Mouse (Mus musculus) midbrain, embryonic 10.5 days (tissue): ENCODE data around the gene Tenm2. TPM values are rescaled to one million over a fixed set of nuclear protein-coding genes. Genes with fewer than 3 reads are reported as not detected.
A peak's percentile ranks its signal among the peaks of the same experiment; 100 is the strongest.

Experiments used
- DNase-seq: peaks from one replicate; pipeline ENCODE4 v3.0.0-alpha.2; 2017; ENCODE audit warnings: low spot score
- H3K27ac ChIP-seq: fragments of 300-500 bp; sonication (generic); replicated peaks from 2 replicates; pipeline ENCODE4 v1.5.1; 2016; ENCODE audit warnings: mild to moderate bottlenecking
- H3K27me3 ChIP-seq: fragments of 300-500 bp; sonication (generic); 2 replicates; pipeline ENCODE4 v1.6.1; 2016; ENCODE audit warnings: low read depth, mild to moderate bottlenecking; ENCODE audit not compliant: poor library complexity, severe bottlenecking
- H3K36me3 ChIP-seq: fragments of 300-500 bp; sonication (generic); 2 replicates; pipeline ENCODE4 v1.6.1; 2016; ENCODE audit warnings: mild to moderate bottlenecking, moderate library complexity
- H3K4me1 ChIP-seq: fragments of 300-500 bp; sonication (generic); 2 replicates; pipeline ENCODE4 v1.6.1; 2016
- H3K4me3 ChIP-seq: fragments of 300-500 bp; sonication (generic); 2 replicates; pipeline ENCODE4 v1.5.1; 2016; ENCODE audit warnings: mild to moderate bottlenecking, moderate library complexity
- H3K9me3 ChIP-seq: fragments of 300-500 bp; sonication (generic); replicated peaks from 2 replicates; pipeline ENCODE4 v1.6.1; 2016; ENCODE audit warnings: mild to moderate bottlenecking
- WGBS: fragments of 180-500 bp; shearing (Covaris S2); methylation state at CpG from one replicate; pipeline ENCODE4 v1.1.7; 2016; 5-methylcytosine and 5-hydroxymethylcytosine counted together
- polyA plus RNA-seq: library from polyadenylated mRNA; unstranded; fragments of >200 nt; fragmentation: Nextera tagmentation; extraction: Ambion mirVana; gene quantifications from 2 replicates; pipeline ENCODE4 v1.2.1, GENCODE M21; 2016

Tenm2 gene
- polyA plus RNA-seq, 1 experiment from 2014 or later = 4.2 TPM

DNA sequence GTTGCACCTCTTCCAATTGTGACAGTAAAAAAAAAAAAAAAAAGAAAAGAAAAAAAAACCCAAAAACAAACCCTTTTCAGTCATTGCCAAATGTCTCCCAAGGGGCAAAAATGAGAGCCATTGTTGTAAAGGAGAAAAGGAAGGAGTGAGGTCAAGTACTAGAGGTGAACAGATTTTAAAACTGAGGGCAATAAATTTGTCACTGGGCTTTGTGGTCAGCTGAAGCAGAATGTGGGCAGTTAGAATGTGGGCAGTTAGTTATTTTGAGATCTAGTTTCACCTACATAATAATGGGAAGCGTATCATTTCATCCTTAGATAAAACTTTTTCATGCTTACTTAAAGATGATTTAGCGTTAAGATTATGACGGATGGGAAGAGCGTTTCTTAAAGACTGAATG is 1016.2 kb downstream of the Tenm2 start:
- no peak for DNase-seq
- 86% methylated on average over 4 of the region's 4 CpGs for WGBS
- Histone ChIP-seq H3K27me3 (0 out of 2 replicates have a peak, but pooled peaks cover 16% of the 10 kb centered on the region), H3K4me1 (peaks cover 29% of the 10 kb centered on the region), H3K9me3 (no peaks in the 10 kb centered on the region), H3K4me3 (no peak overlapping the region), H3K36me3 (no peaks in the 10 kb centered on the region), H3K27ac (no peak overlapping the region)

GRCm38 (mm10) chr11:36214589-36214988 is 1021.2 kb downstream of the Tenm2 start:
- Histone ChIP-seq H3K36me3 (no peaks in the 10 kb centered on the region), H3K9me3 (no peaks in the 10 kb centered on the region), H3K27ac (no peak overlapping the region), H3K27me3 (no peaks in the 10 kb centered on the region), H3K4me3 (no peak overlapping the region), H3K4me1 (no peaks in the 10 kb centered on the region)
- WGBS = 89% methylated on average over 3 of the region's 3 CpGs
- no peak for DNase-seq

DNA sequence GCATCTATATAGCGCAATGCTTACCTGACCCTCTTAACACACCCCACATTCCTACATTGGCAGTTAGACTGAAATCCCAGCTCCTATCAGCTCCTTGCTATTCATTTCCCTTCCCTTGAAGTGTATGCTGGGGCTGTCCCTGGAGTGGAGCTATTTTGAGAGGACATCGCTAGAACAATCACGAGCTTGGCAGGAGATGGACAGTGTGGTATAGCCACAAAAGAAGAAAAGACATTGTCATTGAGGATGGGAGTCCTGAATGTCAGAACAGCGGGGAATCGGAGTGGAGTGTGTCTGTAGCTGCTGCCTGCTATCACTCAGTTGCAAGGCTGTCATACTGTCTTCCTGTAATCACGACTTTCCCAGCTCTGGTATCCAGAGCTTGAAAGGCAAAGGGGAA is 1031.4 kb downstream of the Tenm2 start:
- WGBS = 78% methylated on average over 6 of the region's 6 CpGs
- H3K27me3 ChIP-seq = no peaks in the 10 kb centered on the region
- H3K9me3 ChIP-seq = no peaks in the 10 kb centered on the region
- H3K4me3 ChIP-seq = no peak overlapping the region
- DNase-seq = peak; percentile 8
- no peak overlapping the region for H3K27ac ChIP-seq
- peaks cover 6% of the 10 kb centered on the region; the same call in 1 of the 2 replicates for H3K36me3 ChIP-seq
- H3K4me1 ChIP-seq = no peaks in the 10 kb centered on the region

- H3K27ac ChIP-seq = no peak overlapping the region
- DNase-seq = peak; percentile 4
- H3K36me3 ChIP-seq = peaks cover 6% of the 10 kb centered on the region; the same call in 1 of the 2 replicates
- H3K27me3 ChIP-seq = no peaks in the 10 kb centered on the region
- H3K4me3 ChIP-seq = no peak overlapping the region
- H3K9me3 ChIP-seq = no peaks in the 10 kb centered on the region
- WGBS = 84% methylated on average over 1 of the region's 1 CpGs
- H3K4me1 ChIP-seq = no peaks in the 10 kb centered on the region
These were observed 1031.9 kb downstream of the Tenm2 start for GRCm38 (mm10) chr11:36203896-36204295.

- H3K9me3 ChIP-seq = 0 out of 2 replicates have a peak, but pooled peaks cover 2% of the 10 kb centered on the region
- H3K36me3 ChIP-seq = no peaks in the 10 kb centered on the region
- no peak for DNase-seq
- H3K4me1 ChIP-seq = no peaks in the 10 kb centered on the region
- H3K27ac ChIP-seq = no peak overlapping the region
- no peak overlapping the region for H3K4me3 ChIP-seq
- 72% methylated on average over 2 of the region's 2 CpGs for WGBS
- H3K27me3 ChIP-seq = no peaks in the 10 kb centered on the region
These were observed 1041.4 kb downstream of the Tenm2 start for GRCm38 (mm10) chr11:36194348-36194747.

DNA sequence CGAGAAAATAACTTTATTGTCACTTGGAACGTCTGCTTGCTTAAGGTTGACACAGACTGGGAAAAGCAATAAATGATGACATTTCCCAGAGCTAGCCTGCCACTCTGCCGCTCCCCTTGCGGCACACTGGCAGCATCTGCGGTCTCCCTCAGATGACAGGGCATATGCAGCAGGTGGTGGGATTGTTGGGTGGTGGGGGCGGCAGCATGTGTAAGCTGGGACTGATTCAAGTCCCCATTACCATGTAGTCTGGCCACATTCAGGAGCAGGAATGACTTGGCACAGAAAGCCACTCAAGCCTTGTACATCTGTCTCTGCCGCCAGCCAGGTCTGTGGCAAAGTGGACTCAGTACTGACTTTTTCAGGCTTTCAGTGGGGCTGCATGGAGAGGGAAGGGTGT is 1059.7 kb downstream of the Tenm2 start:
- no peaks in the 10 kb centered on the region for H3K9me3 ChIP-seq
- H3K36me3 ChIP-seq = peaks cover 3% of the 10 kb centered on the region; the same call in 1 of the 2 replicates
- H3K27me3 ChIP-seq = 0 out of 2 replicates have a peak, but pooled peaks cover 3% of the 10 kb centered on the region
- no peak overlapping the region for H3K4me3 ChIP-seq
- DNase-seq = no peak
- H3K4me1 ChIP-seq = peaks cover 8% of the 10 kb centered on the region
- WGBS = 88% methylated on average over 7 of the region's 7 CpGs
- H3K27ac ChIP-seq = no peak overlapping the region

DNA sequence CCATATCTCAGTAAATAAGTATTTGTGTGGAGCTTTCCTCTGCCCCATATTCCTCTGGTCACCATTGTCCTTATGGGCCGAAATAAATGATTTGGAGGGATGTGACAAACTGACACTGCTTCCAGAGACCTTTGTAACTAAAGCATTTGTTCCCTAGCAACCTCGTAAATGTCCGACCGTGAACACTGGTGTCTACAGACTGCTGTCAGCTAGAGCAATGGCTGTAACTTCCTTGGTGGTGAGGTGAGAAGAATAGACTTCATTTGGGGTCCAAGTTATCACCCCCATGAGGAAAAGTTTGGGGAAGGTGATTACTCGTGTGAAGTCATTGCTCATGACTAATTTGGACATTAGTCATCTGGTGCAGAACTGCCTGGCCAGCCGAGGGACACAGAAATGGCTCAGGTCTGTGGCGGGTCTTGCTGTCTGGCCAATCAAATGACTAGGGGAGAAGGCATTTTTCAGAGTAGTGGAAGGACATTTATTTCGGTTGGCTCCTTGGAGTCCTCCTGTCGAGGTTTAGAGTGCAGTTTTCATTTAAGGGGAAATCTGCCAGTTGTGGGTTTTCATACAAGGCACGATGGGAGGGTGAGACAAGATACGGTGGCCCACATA is 1062.6 kb downstream of the Tenm2 start:
- H3K27ac ChIP-seq = no peak overlapping the region
- H3K36me3 ChIP-seq = peaks cover 7% of the 10 kb centered on the region
- WGBS = 83% methylated on average over 11 of the region's 11 CpGs
- peak; percentile 8 for DNase-seq
- H3K4me3 ChIP-seq = no peak overlapping the region
- 0 out of 2 replicates have a peak, but pooled peaks cover 3% of the 10 kb centered on the region for H3K27me3 ChIP-seq
- peaks cover 8% of the 10 kb centered on the region for H3K4me1 ChIP-seq
- no peaks in the 10 kb centered on the region for H3K9me3 ChIP-seq

DNA sequence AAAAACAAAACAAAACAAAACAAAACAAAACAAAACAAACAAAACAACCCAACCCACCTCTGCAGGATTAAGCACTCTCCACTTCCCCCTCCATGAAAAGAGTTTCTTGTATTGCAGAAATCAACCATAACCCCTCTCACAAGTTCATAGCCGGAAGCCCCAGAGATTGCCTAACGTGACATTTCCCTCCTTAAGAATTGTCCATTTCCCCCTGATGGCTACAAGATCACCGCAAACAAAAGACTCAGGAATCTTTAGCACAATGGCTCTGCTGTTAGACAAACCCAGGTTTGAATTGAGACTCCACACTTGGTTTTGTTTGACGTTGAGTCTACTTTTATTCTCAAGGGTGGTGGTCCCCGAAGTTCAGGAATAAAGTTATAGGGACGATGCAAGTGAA is 1063.2 kb downstream of the Tenm2 start:
- Histone ChIP-seq H3K27me3 (0 out of 2 replicates have a peak, but pooled peaks cover 3% of the 10 kb centered on the region), H3K27ac (no peak overlapping the region), H3K4me3 (no peak overlapping the region), H3K4me1 (peaks cover 8% of the 10 kb centered on the region), H3K36me3 (peaks cover 7% of the 10 kb centered on the region), H3K9me3 (no peaks in the 10 kb centered on the region)
- WGBS = 69% methylated on average over 6 of the region's 6 CpGs
- DNase-seq = peak; percentile 3

GRCm38 (mm10) chr11:36171991-36172390 is 1063.8 kb downstream of the Tenm2 start:
- H3K4me3 ChIP-seq = no peak overlapping the region
- peaks cover 7% of the 10 kb centered on the region for H3K36me3 ChIP-seq
- H3K4me1 ChIP-seq = peaks cover 8% of the 10 kb centered on the region
- peak; percentile 7 for DNase-seq
- no peaks in the 10 kb centered on the region for H3K9me3 ChIP-seq
- H3K27me3 ChIP-seq = 0 out of 2 replicates have a peak, but pooled peaks cover 3% of the 10 kb centered on the region
- WGBS = 93% methylated on average over 7 of the region's 7 CpGs
- H3K27ac ChIP-seq = no peak overlapping the region

DNA sequence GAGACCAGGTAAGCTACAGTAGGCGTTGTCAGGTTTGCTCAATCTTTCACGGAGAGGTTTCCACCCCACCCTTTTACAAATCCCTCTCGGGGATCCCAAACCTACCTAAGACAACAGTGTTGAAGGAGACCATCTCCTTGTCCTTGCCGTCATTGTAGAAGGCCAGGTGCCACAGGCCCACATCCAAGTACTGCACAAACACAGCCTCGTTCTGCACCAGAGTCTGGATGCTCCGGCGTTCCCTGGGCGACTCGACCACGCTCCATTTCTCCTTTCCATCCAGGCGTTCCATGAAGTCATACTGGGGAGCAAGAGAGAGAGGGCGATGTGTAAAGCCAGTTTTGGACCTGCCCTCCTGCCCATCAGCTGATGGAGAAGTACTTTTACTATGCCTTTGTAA is 1064.5 kb downstream of the Tenm2 start:
- no peak overlapping the region for H3K27ac ChIP-seq
- WGBS = 94% methylated on average over 12 of the region's 12 CpGs
- peak; percentile 6 for DNase-seq
- H3K9me3 ChIP-seq = no peaks in the 10 kb centered on the region
- no peak overlapping the region for H3K4me3 ChIP-seq
- 0 out of 2 replicates have a peak, but pooled peaks cover 3% of the 10 kb centered on the region for H3K27me3 ChIP-seq
- peaks cover 7% of the 10 kb centered on the region for H3K36me3 ChIP-seq
- H3K4me1 ChIP-seq = peaks cover 8% of the 10 kb centered on the region

- Histone ChIP-seq H3K4me1 (peaks cover 8% of the 10 kb centered on the region), H3K27ac (no peak overlapping the region), H3K36me3 (peaks cover 7% of the 10 kb centered on the region), H3K27me3 (0 out of 2 replicates have a peak, but pooled peaks cover 3% of the 10 kb centered on the region), H3K9me3 (no peaks in the 10 kb centered on the region), H3K4me3 (no peak overlapping the region)
- WGBS = 74% methylated on average over 4 of the region's 4 CpGs
- DNase-seq = no peak
These were observed 1066.0 kb downstream of the Tenm2 start for GRCm38 (mm10) chr11:36169738-36170137.

DNA sequence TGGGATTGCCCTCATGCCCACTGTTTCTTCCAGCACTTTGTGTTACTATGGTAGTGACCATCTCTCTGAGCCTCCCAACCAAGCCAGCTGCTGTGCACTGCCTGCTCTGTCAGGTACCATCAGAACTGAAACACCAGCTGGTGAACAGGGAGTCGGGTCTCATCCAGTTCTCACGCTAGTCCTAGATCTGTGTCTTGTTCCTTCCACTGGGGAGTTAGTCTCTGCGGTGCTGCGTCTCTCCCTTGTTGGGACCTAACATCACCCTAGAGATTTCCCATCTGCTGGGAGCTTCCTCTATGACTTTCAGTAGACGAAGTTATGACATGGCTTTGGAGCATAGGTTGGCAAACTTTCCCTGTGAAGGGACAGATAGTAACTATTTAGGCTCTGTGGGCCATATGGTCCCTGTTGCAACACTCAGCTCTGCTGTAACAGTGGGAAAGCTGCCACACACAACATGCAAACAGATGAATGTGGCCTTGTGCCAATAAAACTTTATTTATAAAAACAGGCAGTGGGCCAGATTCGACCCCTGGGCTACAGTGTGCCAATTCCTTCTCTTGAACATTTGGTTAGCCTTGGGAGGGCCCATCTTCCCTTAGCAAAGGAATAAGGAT is 1066.7 kb downstream of the Tenm2 start:
- no peak overlapping the region for H3K4me3 ChIP-seq
- H3K27me3 ChIP-seq = no peaks in the 10 kb centered on the region
- peaks cover 8% of the 10 kb centered on the region for H3K4me1 ChIP-seq
- no peak for DNase-seq
- H3K9me3 ChIP-seq = no peaks in the 10 kb centered on the region
- H3K27ac ChIP-seq = no peak overlapping the region
- H3K36me3 ChIP-seq = peaks cover 7% of the 10 kb centered on the region
- WGBS = 90% methylated on average over 6 of the region's 6 CpGs

GRCm38 (mm10) chr11:36167766-36168318 is 1067.9 kb downstream of the Tenm2 start:
- H3K4me3 ChIP-seq = no peak overlapping the region
- H3K9me3 ChIP-seq = no peaks in the 10 kb centered on the region
- no peak overlapping the region for H3K27ac ChIP-seq
- H3K4me1 ChIP-seq = peaks cover 5% of the 10 kb centered on the region
- no peaks in the 10 kb centered on the region for H3K27me3 ChIP-seq
- no peak for DNase-seq
- WGBS = 89% methylated on average over 10 of the region's 10 CpGs
- peaks cover 7% of the 10 kb centered on the region; the same call in 1 of the 2 replicates for H3K36me3 ChIP-seq
